Mouse (Mus musculus) liver, embryonic 14 days (tissue): ENCODE measurements around the gene Olfr945. TPM values are rescaled to one million over a fixed set of nuclear protein-coding genes. Genes with fewer than 3 reads are reported as not detected.

Experiments used
- polyA plus RNA-seq: library from polyadenylated mRNA; depleted of rRNA; stranded (reverse); fragments of >200 nt; gene quantifications from 2 replicates; pipeline ENCODE4 v1.2.3, GENCODE M21; 2012; rRNA removed

The Olfr945 gene
- polyA plus RNA-seq, result not detected in 2 replicates

GRCm38 (mm10) chr9:39276718-39277117 lies at the start of gene Olfr945:
TSS of gene Olfr945 (minus strand) at chr9:39276818.

GRCm38 (mm10) chr9:39325945-39326344 lies 49.3 kb upstream of the Olfr945 start, which contains the start of gene Olfr948:
TSS of gene Olfr948 (minus strand) at chr9:39326045.

GRCm38 (mm10) chr9:39249894-39250293 lies 26.7 kb downstream of the Olfr945 start, which contains the start of gene Olfr1537:
TSS of gene Olfr1537 (minus strand) at chr9:39249994.

Other genes starting within 250 kb of the Olfr945 start
- gene Olfr937, start 211.9 kb downstream of the Olfr945 start, polyA plus RNA-seq, result not detected in 2 replicates
- gene Olfr938, start 197.9 kb downstream of the Olfr945 start, polyA plus RNA-seq, result not detected in 2 replicates
- gene Olfr27, start 148.7 kb downstream of the Olfr945 start, polyA plus RNA-seq, result not detected in 2 replicates
- gene Olfr943, start 110.5 kb downstream of the Olfr945 start, polyA plus RNA-seq, result not detected in 2 replicates
- gene Olfr944, start 74.9 kb downstream of the Olfr945 start, polyA plus RNA-seq, result not detected in 2 replicates
- gene Olfr1537, start 26.8 kb downstream of the Olfr945 start, polyA plus RNA-seq, result not detected in 2 replicates
- gene Olfr948, start 49.2 kb upstream of the Olfr945 start, polyA plus RNA-seq, result not detected in 2 replicates
- gene Olfr951, start 110.6 kb upstream of the Olfr945 start, polyA plus RNA-seq, result not detected in 2 replicates
- not detected in 2 replicates for gene Olfr952, start 150.3 kb upstream of the Olfr945 start, polyA plus RNA-seq
- not detected in 2 replicates for gene Olfr954, start 179.9 kb upstream of the Olfr945 start, polyA plus RNA-seq
- gene Olfr955, start 195.1 kb upstream of the Olfr945 start, polyA plus RNA-seq, result not detected in 2 replicates
- gene Olfr44, start 217.2 kb upstream of the Olfr945 start, polyA plus RNA-seq, result not detected in 2 replicates
- gene Olfr957, start 239.0 kb upstream of the Olfr945 start, polyA plus RNA-seq, result not detected in 2 replicates